Mouse (Mus musculus) megakaryocyte, embryonic 14.5 days (primary cell): ENCODE measurements at regions not wholly inside any gene's neighbourhood (a gene's known extent, or its start where the extent isn't known, plus 50 kb on each side); places are given as distances from the start of the nearest gene placed in this dataset.

Experiments
- H3K27me3 ChIP-seq: replicated peaks from 2 replicates; pipeline ENCODE3; 2012; ENCODE audit warnings: inconsistent platforms
- H3K36me3 ChIP-seq: replicated peaks from 2 replicates; pipeline ENCODE3; 2012; ENCODE audit warnings: low read length, inconsistent platforms, mixed read lengths
- H3K4me1 ChIP-seq: 2 replicates; pipeline ENCODE4 v1.6.1; 2012; ENCODE audit warnings: inconsistent platforms
- H3K4me3 ChIP-seq: replicated peaks from 2 replicates; pipeline ENCODE3; 2012; ENCODE audit warnings: moderate library complexity, mild to moderate bottlenecking, inconsistent platforms
- H3K9me3 ChIP-seq: 2 replicates; pipeline ENCODE4 v1.6.1; 2012; ENCODE audit warnings: inconsistent platforms
- FLI1 ChIP-seq: IDR thresholded peaks from 2 replicates; pipeline ENCODE4 v1.6.1; 2012; ENCODE audit warnings: low read length, inconsistent platforms, mixed read lengths
- GATA1 ChIP-seq: IDR thresholded peaks from 3 replicates; pipeline ENCODE4 v1.6.1; 2012; ENCODE audit warnings: mixed read lengths, low read length, inconsistent platforms, borderline replicate concordance

DNA sequence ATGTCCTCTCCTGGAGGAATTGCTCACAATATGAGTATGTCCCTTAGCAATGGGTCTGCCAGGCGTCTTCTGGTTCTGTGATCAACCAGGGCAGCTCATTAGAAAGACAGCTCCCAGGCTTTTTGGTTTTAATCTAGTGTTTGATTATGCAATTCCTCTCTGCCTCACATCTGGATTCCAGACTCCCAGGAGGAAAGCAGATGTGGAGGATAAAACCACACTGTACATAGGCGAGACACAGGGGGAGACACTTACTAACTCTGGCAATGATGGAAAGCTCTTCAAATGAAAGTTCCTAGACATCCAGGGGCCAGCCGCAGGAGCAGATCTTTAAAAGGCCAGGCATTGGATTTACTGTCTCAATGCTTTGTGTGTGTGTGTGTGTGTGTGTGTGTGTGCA, 116.4 kb upstream of the Tet2 start:
- Histone ChIP-seq H3K4me3 (no peak overlapping the region), H3K9me3 (no peaks in the 10 kb centered on the region; the same call in 1 of the 2 replicates), H3K27me3 (peaks cover 2% of the 10 kb centered on the region), H3K4me1 (no peaks in the 10 kb centered on the region), H3K36me3 (no peaks in the 10 kb centered on the region)
- TF ChIP-seq FLI1 = no peak
- no peak for TF ChIP-seq GATA1

DNA sequence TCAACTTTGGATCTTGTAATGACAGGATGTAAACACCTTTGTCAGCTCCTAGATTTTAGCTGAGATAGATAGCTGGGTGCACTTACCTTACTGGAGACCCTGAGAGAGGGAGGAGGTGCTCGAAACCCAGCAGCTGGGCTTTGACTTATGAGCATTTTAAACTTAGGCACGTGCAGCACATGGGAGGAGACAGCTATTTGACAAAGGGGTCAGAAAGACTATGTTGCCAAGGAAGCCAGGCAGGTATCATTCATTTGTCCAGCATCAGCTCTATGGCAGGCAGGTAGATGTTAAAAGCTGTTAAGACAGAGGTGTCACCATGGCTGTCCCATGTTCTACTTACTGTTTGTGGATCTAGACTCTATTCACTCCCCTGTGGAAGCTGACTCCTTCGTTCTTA, 120.0 kb upstream of the Tet2 start:
- no peak for TF ChIP-seq GATA1
- no peak for TF ChIP-seq FLI1
- Histone ChIP-seq H3K4me1 (no peaks in the 10 kb centered on the region), H3K27me3 (peaks cover 2% of the 10 kb centered on the region), H3K9me3 (no peaks in the 10 kb centered on the region; the same call in 1 of the 2 replicates), H3K4me3 (no peak overlapping the region), H3K36me3 (no peaks in the 10 kb centered on the region)

DNA sequence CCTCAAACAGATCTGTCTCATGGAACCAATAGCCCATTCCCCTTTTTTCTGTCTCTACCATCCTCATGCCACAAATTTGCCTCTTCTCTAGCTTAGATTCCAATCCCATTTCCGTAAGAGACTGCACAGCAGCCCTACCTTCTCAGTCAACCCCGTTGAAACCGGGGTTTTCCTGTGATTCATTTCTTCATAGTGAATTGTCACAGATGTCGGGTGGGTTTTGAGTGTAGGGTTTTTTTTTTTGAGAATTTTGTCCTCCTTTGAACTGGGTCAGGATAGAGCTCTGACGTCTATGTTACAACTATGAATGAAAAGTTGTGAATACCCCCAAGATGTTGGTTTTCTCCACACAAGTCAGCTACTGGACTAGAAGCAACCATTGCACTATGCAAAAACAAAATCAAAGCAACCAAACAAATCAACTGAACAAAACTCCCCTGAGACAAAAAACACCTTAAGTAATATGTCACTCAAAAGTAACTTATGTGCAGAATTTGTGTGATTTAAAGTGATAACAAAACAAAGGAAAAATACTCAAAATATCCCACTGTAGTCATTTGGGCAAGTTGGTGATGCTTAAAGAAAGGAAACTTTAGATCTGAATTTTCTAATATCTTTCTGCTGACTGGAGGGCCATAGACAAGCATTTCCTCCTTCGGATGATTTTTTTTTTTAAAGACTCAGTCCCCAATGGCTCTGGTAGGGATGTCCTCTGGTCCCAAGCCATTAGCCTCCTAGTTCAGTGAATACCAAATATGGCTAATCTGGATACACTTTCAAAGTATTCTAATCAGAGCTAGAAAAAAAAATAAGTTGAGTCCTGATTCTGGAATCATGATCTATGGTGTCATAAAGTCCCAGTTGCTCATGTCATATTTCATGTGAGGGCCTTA, 120.7 kb upstream of the Tet2 start:
- Histone ChIP-seq H3K36me3 (no peaks in the 10 kb centered on the region), H3K4me3 (no peak overlapping the region), H3K27me3 (peaks cover 2% of the 10 kb centered on the region), H3K4me1 (no peaks in the 10 kb centered on the region), H3K9me3 (no peaks in the 10 kb centered on the region; the same call in 1 of the 2 replicates)
- no peak for TF ChIP-seq GATA1
- TF ChIP-seq FLI1 = no peak

DNA sequence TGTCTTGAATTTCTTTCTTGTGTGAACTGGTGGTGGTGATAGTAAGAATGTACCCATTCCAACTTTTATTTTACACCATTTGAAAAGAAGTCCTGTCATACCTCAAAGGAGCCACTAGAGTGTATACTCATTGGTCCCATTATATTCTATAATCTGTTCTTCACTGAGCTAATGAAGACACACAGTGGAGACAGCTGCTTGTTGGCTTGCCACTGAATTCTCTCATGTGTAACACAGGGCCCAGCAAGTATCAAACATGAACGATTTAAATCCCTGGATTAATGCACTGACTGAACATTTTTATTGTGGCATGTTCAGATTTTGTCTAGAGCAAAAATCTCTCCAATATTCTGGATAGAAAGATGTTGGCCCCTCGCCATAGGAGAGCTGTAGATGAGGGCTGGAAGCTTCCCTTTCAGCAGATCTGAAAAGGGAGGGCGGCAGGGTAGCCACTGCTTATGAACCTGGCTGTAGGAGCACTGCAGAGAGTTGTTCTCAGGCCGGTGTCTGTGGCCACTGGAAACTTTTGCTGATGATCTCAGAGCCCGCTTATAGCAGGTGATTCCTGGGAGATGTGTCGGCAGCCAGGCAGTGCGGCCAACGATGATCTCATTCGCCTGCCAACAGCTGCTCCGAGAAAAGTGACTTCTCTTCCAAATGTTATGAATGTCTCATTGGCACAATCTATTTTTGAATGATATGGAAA, 128.0 kb upstream of the Tet2 start:
- TF ChIP-seq FLI1 (no peak), GATA1 (no peak)
- no peaks in the 10 kb centered on the region; the same call in 1 of the 2 replicates for H3K9me3 ChIP-seq

DNA sequence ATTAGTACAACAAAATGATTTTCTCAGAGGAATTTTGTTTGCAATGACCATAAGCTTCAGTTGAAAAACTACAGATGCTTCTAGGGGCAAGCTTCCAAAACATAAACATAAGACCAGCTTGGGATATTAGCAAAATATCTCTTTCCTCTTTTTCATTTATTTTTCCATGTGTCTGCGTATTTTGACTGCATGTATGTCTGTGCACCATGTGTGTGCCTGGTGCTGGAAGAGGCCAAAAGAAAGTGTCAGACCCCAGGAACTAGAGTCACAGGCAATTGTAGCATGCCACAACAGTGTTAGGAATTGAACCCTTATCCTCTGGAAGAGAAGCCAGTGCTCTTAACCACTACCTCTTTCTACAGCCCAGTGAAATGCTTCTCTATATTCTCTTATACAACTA, 133.0 kb upstream of the Tet2 start:
- Histone ChIP-seq H3K27me3 (no peaks in the 10 kb centered on the region), H3K4me3 (no peak overlapping the region), H3K4me1 (peaks cover 20% of the 10 kb centered on the region), H3K36me3 (no peaks in the 10 kb centered on the region), H3K9me3 (no peaks in the 10 kb centered on the region)
- TF ChIP-seq FLI1 (no peak), GATA1 (no peak)

More for the DNA sequence above, 128.0 kb upstream of the Tet2 start:
- Histone ChIP-seq H3K36me3 (no peaks in the 10 kb centered on the region), H3K27me3 (no peaks in the 10 kb centered on the region), H3K4me1 (no peaks in the 10 kb centered on the region), H3K4me3 (no peak overlapping the region)

DNA sequence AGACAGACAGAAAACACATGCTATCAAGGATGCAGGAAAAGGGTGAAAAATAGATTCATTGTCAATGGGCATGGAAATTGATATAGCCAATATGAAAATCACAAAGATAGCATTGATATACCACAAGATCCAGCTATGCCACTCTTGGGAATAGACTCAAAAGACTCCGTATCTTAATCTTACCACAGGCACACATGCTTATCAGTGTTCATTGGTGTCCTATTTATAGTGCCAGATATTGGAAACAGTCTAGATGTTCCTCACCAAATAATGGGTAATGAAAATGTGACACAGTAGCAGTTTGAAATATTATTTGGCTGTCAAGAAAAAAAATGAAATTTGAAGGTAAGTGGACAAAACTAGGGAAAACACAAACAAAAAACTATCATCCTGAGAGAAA, 135.0 kb upstream of the Tet2 start:
- Histone ChIP-seq H3K4me1 (peaks cover 28% of the 10 kb centered on the region), H3K27me3 (no peaks in the 10 kb centered on the region), H3K4me3 (no peak overlapping the region), H3K9me3 (no peaks in the 10 kb centered on the region), H3K36me3 (no peaks in the 10 kb centered on the region)
- TF ChIP-seq GATA1 = no peak
- no peak for TF ChIP-seq FLI1

DNA sequence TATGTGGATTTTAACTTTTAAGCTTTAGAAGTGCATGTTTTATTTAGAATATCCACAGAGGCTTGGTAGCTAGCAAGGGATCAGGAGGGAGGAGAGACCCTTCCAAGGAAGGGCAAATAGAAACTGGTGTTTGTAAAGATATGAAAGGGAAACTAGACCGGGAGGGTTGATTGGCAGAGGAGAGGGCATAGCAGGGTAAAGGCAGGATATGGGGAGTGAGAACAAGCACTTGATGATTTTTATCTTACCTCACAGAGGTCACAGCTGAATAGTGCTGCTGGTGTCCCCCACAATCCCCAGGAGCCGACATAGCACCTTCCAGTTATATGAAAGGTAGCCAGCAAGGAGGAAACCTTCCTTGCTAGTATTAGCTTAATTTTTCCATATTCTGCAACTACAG, 135.4 kb upstream of the Tet2 start:
- TF ChIP-seq GATA1 (no peak), FLI1 (no peak)
- H3K9me3 ChIP-seq = no peaks in the 10 kb centered on the region
- no peaks in the 10 kb centered on the region for H3K27me3 ChIP-seq
- no peaks in the 10 kb centered on the region for H3K36me3 ChIP-seq
- H3K4me3 ChIP-seq = no peak overlapping the region
- peaks cover 31% of the 10 kb centered on the region for H3K4me1 ChIP-seq

DNA sequence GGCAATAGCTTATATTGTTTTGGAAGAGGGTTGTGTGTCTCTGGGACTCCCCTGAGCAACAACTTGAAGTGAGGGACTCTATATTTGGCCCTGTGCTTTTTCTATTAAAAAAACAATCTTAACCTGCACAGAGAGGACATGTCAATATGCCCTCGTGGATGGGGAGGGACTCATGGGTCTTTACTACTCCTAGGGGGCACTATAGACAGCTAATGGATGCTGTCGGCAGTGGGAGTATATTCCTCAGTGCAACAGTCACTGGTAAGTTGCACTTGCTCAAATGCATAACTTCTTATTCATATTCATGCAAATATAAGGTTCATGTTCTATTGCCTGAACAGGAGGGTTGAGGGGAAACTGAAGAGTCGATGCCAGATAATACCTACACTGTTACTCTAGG, 135.9 kb upstream of the Tet2 start:
- H3K9me3 ChIP-seq = no peaks in the 10 kb centered on the region
- H3K36me3 ChIP-seq = no peaks in the 10 kb centered on the region
- no peaks in the 10 kb centered on the region for H3K27me3 ChIP-seq
- TF ChIP-seq GATA1 = no peak
- no peak for TF ChIP-seq FLI1
- peaks cover 34% of the 10 kb centered on the region for H3K4me1 ChIP-seq
- no peak overlapping the region for H3K4me3 ChIP-seq

DNA sequence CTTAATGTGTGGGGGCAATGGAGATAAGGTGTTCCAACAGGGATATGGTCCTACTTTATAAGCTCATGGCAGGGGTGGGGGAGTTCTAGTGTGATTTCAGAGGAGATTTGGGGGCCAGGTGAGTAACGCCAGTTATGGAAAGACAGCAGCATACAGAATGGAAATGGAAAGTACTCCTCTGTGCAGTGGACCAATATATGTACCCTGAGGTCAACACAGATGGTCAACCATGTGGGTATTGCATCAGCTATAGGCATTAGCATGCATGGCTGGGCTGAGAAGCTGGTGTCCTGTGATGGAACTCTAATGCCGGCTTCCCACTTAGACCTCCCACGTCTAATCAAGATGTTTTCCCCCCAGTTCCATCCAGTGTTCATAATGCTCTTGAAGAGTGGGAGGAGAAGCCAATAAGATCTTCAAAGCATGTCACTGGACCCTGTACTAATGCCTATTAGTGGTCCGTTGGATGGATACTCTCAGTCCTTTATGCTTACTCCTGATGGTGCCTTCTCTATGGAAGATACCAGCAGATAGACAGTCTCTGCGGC, 139.3 kb upstream of the Tet2 start:
- Histone ChIP-seq H3K9me3 (no peaks in the 10 kb centered on the region), H3K36me3 (no peaks in the 10 kb centered on the region), H3K4me3 (no peak overlapping the region), H3K4me1 (peaks cover 25% of the 10 kb centered on the region), H3K27me3 (no peaks in the 10 kb centered on the region)
- TF ChIP-seq GATA1 (no peak), FLI1 (no peak)

DNA sequence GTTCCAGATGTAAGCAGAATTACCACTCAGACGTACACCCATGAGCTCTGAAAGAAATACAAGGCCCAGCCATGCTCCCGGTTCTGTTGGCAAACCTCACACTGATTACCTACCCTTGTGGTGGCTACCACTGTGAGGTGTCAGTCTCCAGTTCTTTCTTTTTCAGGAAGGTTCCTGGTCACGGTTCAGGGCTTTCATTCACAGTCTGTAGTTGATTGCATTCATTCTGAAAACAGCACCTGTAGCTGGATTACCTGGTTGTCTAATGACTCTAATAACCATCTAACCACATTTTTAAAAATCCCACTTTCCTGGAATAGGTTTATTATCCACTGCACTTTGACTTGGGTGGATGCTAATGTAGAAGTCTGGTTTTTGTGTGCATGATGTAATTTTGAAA, 139.8 kb upstream of the Tet2 start:
- H3K4me1 ChIP-seq = peaks cover 25% of the 10 kb centered on the region
- H3K27me3 ChIP-seq = no peaks in the 10 kb centered on the region
- H3K9me3 ChIP-seq = no peaks in the 10 kb centered on the region
- H3K36me3 ChIP-seq = no peaks in the 10 kb centered on the region
- TF ChIP-seq FLI1 (no peak), GATA1 (no peak)
- no peak overlapping the region for H3K4me3 ChIP-seq
